Mouse (Mus musculus) urinary bladder, postnatal 4 days (tissue): ENCODE measurements around the gene Pml.

Experiments
- DNase-seq, 2 experiments: peaks; one replicate each; pipeline ENCODE4 v3.0.0; 2021 to 2022; ENCODE audit warnings: low spot score in 2 of 2

Pml gene

DNA sequence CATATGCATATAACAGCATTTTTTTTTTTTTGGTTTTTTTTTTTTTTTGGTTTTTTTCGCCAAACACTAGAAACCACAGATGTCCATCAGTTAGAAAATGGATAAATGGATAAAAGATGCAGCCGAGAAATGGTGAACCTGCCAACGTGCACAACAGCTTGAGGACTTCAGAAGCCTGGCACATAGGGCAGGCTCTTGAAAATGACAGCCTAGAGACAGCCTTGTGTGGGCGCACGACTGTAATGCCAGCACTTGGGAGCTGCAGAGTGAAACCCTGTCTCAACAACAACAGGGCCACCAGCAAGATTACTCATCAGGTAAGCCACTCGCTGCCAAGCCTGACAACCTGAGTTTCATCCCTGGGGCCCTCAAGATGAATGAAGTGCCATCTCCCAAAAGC is 80.2 kb downstream of the Pml start:
- no peak for DNase-seq

DNA sequence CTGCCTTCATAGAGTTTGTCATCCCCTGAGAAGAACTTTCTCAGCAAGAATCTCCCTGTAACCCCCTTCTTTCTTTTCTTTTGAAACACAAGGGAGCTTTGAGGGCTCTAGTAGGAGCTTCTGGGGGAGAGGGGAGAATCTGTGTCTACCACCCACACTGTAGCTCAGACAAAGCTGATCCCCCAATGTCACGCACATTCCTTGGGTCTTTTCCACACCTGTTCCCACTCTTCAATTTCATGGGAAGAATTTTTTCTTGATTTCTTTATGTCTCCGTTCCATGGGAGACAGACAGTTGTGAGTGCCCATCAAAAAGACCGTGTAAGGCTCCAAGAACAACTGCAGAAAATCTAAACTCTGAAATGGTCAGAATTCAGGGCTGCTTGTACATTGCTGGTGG is 80.7 kb downstream of the Pml start:
- no peak for DNase-seq
